Mouse (Mus musculus) heart, adult 8-10 months (tissue): ENCODE measurements at regions not wholly inside any gene's neighbourhood (a gene's known extent, or its start where the extent isn't known, plus 50 kb on each side); places are given as distances from the start of the nearest gene placed in this dataset.
"Not testable (repeated sequence)": the region's sequence is repeated elsewhere in the genome, so short reads cannot be mapped to it uniquely, and the experiment has no call there.

Source experiments
- DNase-seq: peaks from one replicate; pipeline ENCODE4 v3.0.0; 2022; ENCODE audit warnings: low spot score

GRCm38 (mm10) chr13:82058131-82058731, 275.4 kb downstream of the Cetn3 start:
- peak; percentile 59 for DNase-seq

GRCm38 (mm10) chr13:82058872-82059271, 276.0 kb downstream of the Cetn3 start:
- peak; percentile 34 for DNase-seq

- peak; percentile 45 for DNase-seq
These were observed 276.6 kb downstream of the Cetn3 start for GRCm38 (mm10) chr13:82059498-82059897.

GRCm38 (mm10) chr13:82063880-82064279, 281.0 kb downstream of the Cetn3 start:
- not testable (repeated sequence) for DNase-seq

- DNase-seq: no peak
These were observed 283.3 kb downstream of the Cetn3 start for GRCm38 (mm10) chr13:82066174-82066573.

- no peak for DNase-seq
These were observed 283.9 kb downstream of the Cetn3 start for GRCm38 (mm10) chr13:82066674-82067270.

GRCm38 (mm10) chr13:82072449-82072848, 289.6 kb downstream of the Cetn3 start:
- no peak for DNase-seq

GRCm38 (mm10) chr13:82073343-82073742, 290.5 kb downstream of the Cetn3 start:
- DNase-seq: no peak

- DNase-seq: no peak
These were observed 298.5 kb downstream of the Cetn3 start for GRCm38 (mm10) chr13:82081375-82081774.

- DNase-seq: no peak
These were observed 304.8 kb downstream of the Cetn3 start for GRCm38 (mm10) chr13:82087635-82088034.

- no peak for DNase-seq
These were observed 309.3 kb downstream of the Cetn3 start for GRCm38 (mm10) chr13:82092186-82092585.

GRCm38 (mm10) chr13:82106032-82106431, 323.2 kb downstream of the Cetn3 start:
- no peak for DNase-seq

GRCm38 (mm10) chr13:82129777-82130735, 347.2 kb downstream of the Cetn3 start:
- no peak for DNase-seq
